Mouse (Mus musculus) spleen, adult 2 months (tissue): Measurements from ENCODE around the gene Tgtp2.

Experiments
- CTCF ChIP-seq: fragments of 200-500 bp; IDR thresholded peaks from 2 replicates; pipeline ENCODE4 v1.5.1; 2011; ENCODE audit warnings: mild to moderate bottlenecking, inconsistent platforms; ENCODE audit not compliant: insufficient read depth, insufficient read length, insufficient replicate concordance; ENCODE audit errors: extremely low read depth
- POLR2A ChIP-seq: fragments of 200-500 bp; IDR thresholded peaks from 2 replicates; pipeline ENCODE4 v1.6.1; 2011; ENCODE audit warnings: low read depth, low read length, inconsistent platforms

DNA sequence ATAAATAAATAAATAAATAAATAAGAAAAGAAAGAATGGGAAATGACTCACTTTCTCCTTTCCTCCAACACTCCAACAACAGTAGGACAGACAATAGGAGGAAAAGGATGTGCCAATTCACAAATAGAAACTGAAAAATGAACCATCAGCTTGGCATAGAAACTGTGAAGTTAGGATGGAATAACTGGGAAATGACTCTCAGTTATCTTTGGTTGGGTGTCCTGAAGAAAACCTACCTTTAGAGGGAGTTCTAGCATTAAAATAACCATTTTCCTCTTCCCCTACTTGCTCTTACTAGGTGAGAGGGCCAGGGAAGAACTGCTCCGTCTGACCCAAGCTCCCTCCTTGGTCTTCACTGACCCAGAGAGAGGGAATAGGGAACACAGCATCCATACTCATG is 41.7 kb upstream of the Tgtp2 start:
- no peak for TF ChIP-seq CTCF
- no peak for TF ChIP-seq POLR2A
